Mouse (Mus musculus): ENCODE measurements around the gene Cmss1.

DNA sequence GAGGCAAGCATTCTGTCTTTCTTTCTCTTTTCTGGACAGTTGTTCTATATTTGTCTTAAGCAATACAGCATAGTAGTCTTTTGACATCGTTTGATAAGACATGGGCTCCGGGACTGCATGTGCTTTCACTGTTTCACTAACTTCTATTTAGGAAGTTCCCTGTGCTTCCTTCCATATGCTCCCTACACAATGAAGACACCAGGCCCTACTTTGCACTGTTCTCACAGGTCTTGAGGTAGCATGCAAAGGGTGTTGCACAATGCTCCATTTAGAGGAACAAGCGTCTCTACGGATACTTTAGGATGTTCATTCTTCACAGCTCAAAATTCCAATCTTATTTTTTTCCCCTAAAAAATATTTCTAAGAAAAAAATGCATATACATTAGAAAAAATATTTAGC is 101.9 kb downstream of the Cmss1 start:
- TF ChIP-seq CTCF (IDR thresholded peaks at IDR 0.05; ENCODE audit: low read depth): no peak
- no peak for TF ChIP-seq EP300 (IDR thresholded peaks at IDR 0.05; ENCODE audit: low read depth)
